Mouse (Mus musculus): Measurements from ENCODE around the gene Pifo.

- TF ChIP-seq POLR2A (IDR thresholded peaks at IDR 0.05; ENCODE audit: low read depth, low read length) (no peak), CTCF (IDR thresholded peaks at IDR 0.05; ENCODE audit: borderline replicate concordance, insufficient read depth, low read length) (no peak)
Measured at GRCm38 (mm10) chr3:106014546-106014945, at the start of gene Pifo.
